Mouse (Mus musculus): ENCODE measurements around the gene Phactr3.

GRCm38 (mm10) chr2:178188988-178189387 lies 70.2 kb downstream of the Phactr3 start:
- no peak for TF ChIP-seq POLR2A (IDR thresholded peaks at IDR 0.05; ENCODE audit: borderline replicate concordance, control insufficient read depth, low read depth, low read length)
- TF ChIP-seq CTCF (IDR thresholded peaks at IDR 0.05; ENCODE audit: control insufficient read depth, insufficient read depth, low read length), result no peak
